Mouse (Mus musculus) lung, postnatal 0 days (tissue): ENCODE results near the gene Ggta1. TPM values are rescaled to one million over a fixed set of nuclear protein-coding genes. Genes with fewer than 3 reads are reported as not detected.

ENCODE experiments used
- ATAC-seq: fragments of 200-750 bp; cut with Nextera tagmentation; 2 replicates; pipeline ENCODE4 v1.8.0; 2017; ENCODE audit warnings: moderate library complexity
- DNase-seq: peaks from one replicate; pipeline ENCODE4 v3.0.0-alpha.2; 2016; ENCODE audit warnings: low spot score
- H3K27ac ChIP-seq: fragments of 300-500 bp; sonication (generic); 2 replicates; pipeline ENCODE4 v1.5.1; 2014; ENCODE audit warnings: antibody characterized with exemption, mild to moderate bottlenecking, low read length, mixed read lengths
- H3K27me3 ChIP-seq: fragments of 300-500 bp; sonication (generic); replicated peaks from 2 replicates; pipeline ENCODE4 v1.6.1; 2014; ENCODE audit warnings: low read length, mixed read lengths; ENCODE audit not compliant: insufficient read depth
- H3K36me3 ChIP-seq: fragments of 300-500 bp; sonication (generic); 2 replicates; pipeline ENCODE4 v1.6.1; 2014; ENCODE audit warnings: low read length, mixed read lengths; ENCODE audit not compliant: insufficient read depth
- H3K4me1 ChIP-seq: fragments of 300-500 bp; sonication (generic); 2 replicates; pipeline ENCODE4 v1.6.1; 2014; ENCODE audit warnings: antibody characterized with exemption, low read depth, low read length, mixed read lengths; ENCODE audit not compliant: insufficient read depth
- H3K4me2 ChIP-seq: fragments of 300-500 bp; sonication (generic); replicated peaks from 2 replicates; pipeline ENCODE4 v1.6.1; 2014; ENCODE audit warnings: low read depth, mild to moderate bottlenecking, low read length, moderate library complexity, mixed read lengths
- H3K4me3 ChIP-seq: fragments of 300-500 bp; sonication (generic); 2 replicates; pipeline ENCODE4 v1.5.1; 2014; ENCODE audit warnings: low read depth, low read length
- H3K9ac ChIP-seq: fragments of 300-500 bp; sonication (generic); replicated peaks from 2 replicates; pipeline ENCODE4 v1.6.1; 2014; ENCODE audit warnings: low read depth, mild to moderate bottlenecking
- H3K9me3 ChIP-seq: fragments of 300-500 bp; sonication (generic); 2 replicates; pipeline ENCODE4 v1.6.1; 2016; ENCODE audit warnings: low read length, mixed read lengths
- CTCF ChIP-seq: IDR thresholded peaks from 2 replicates; pipeline ENCODE4 v1.5.1; 2016; ENCODE audit warnings: antibody characterized with exemption, mild to moderate bottlenecking
- EP300 ChIP-seq: IDR thresholded peaks from 2 replicates; pipeline ENCODE4 v1.6.1; 2016; ENCODE audit warnings: antibody characterized with exemption, mild to moderate bottlenecking, control low read depth
- WGBS: fragments of 180-500 bp; shearing (Covaris S2); extraction: QIAGEN DNeasy Blood & Tissue Kit; methylation state at CpG from one replicate; pipeline ENCODE4 v1.1.7; 2014; 5-methylcytosine and 5-hydroxymethylcytosine counted together
- polyA plus RNA-seq: library from polyadenylated mRNA; unstranded; fragments of >200 nt; fragmentation: Nextera tagmentation; extraction: Ambion mirVana; gene quantifications from 2 replicates; pipeline ENCODE4 v1.2.1, GENCODE M21; 2015

Gene Ggta1
- polyA plus RNA-seq, 1 experiment from 2014 or later: 21.8 TPM

DNA sequence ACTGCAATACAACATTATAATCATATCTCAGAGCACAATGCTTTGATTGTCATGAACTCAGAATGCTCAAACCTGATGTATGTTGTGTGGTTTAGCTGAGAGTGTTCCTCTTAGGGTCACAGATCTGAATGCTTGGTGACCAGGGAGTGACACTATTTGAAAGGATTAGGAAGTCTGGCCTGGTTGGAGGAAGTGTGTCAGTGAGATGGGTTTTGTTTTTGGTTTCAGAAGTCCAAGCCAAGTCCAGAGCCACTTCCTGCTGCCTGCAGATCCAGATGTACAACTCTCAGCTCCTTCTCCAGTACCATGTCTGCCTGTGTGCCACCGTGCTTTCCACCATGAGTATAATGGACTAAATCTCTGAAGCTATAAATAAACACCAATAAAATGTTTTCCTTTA lies 11.9 kb upstream of the Ggta1 start:
- Histone ChIP-seq H3K4me1 (no peaks in the 10 kb centered on the region), H3K9me3 (no peaks in the 10 kb centered on the region), H3K27ac (no peak overlapping the region), H3K27me3 (no peaks in the 10 kb centered on the region), H3K36me3 (no peaks in the 10 kb centered on the region), H3K4me3 (no peak overlapping the region), H3K4me2 (no peak overlapping the region), H3K9ac (no peak overlapping the region)
- no peak for DNase-seq
- WGBS: 76% methylated on average over 1 of the region's 1 CpGs
- no peak for ATAC-seq
- TF ChIP-seq EP300: no peak
- TF ChIP-seq CTCF: no peak

DNA sequence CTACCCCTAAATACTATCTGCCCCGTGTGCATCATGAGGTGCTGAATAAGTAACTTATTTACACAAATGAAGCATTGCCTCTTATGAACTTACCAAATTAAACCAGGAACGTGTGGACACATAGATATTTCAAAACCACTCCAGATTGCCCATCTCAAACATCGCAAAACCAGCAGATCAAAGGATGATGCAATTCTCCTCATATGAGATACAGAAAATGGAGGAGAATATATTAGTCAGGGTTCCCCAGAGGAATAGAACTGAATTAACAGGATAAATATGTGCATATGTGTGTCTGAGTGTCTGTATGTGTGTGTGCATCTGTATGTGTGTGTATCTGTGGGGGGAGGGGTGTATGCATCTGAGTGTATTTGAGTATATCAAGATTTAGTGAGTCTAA lies 6.2 kb upstream of the Ggta1 start:
- Histone ChIP-seq H3K9ac (no peak overlapping the region), H3K4me3 (no peak overlapping the region), H3K27ac (no peak overlapping the region), H3K27me3 (no peaks in the 10 kb centered on the region), H3K4me2 (no peak overlapping the region), H3K4me1 (no peaks in the 10 kb centered on the region), H3K36me3 (no peaks in the 10 kb centered on the region), H3K9me3 (no peaks in the 10 kb centered on the region)
- 57% methylated on average over 3 of the region's 3 CpGs for WGBS
- ATAC-seq (no peak), DNase-seq (peak; percentile 41)
- no peak for TF ChIP-seq EP300
- no peak for TF ChIP-seq CTCF

DNA sequence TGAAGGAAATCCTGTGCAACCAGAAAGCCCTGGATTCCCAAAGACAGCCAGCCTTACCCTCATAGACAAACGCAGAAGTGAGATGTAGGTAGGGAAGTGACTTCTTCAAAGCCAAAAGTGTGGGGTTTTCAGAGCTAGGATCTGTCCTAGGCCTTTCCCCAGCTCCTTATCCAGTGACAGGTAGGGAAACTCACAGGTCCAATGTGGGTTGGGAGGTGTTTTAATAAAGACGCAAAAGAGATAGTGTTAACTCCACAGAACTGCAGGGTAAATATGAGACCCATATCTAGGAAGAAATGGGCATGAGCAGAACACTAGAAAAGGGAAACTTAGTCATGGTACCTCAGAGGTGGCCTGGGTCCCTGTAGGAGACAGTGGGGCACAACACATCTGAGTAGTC lies 5.2 kb upstream of the Ggta1 start:
- WGBS: 74% methylated on average over 2 of the region's 2 CpGs
- Histone ChIP-seq H3K27me3 (no peaks in the 10 kb centered on the region), H3K4me1 (no peaks in the 10 kb centered on the region; the same call in 1 of the 2 replicates), H3K4me3 (no peak overlapping the region), H3K9ac (no peak overlapping the region), H3K36me3 (no peaks in the 10 kb centered on the region), H3K27ac (no peak overlapping the region), H3K4me2 (no peak overlapping the region), H3K9me3 (no peaks in the 10 kb centered on the region)
- ATAC-seq: no peak
- TF ChIP-seq CTCF (no peak), EP300 (no peak)
- DNase-seq: no peak

DNA sequence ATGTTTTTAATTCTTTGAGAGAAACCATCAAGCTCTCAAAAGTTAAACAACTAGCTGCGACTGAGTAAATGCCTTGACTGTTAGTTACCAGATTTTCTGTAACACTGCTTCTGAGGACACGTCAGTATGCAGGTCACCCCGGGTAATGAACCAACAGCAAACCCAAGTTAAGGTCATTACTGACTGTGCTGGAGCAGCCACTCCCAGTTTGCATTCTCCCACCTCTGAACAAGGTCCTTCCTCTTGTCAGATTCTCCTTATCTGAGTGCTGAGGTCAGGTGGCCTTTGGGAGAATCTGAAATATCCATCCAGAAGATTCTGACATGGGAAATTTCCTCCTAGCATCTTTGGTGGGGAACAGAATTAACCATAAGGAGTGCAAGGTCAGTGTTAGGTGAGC lies 4.8 kb upstream of the Ggta1 start:
- Histone ChIP-seq H3K4me3 (no peak overlapping the region), H3K4me2 (no peak overlapping the region), H3K27me3 (no peaks in the 10 kb centered on the region), H3K4me1 (no peaks in the 10 kb centered on the region; the same call in 1 of the 2 replicates), H3K9ac (no peak overlapping the region), H3K27ac (no peak overlapping the region), H3K9me3 (no peaks in the 10 kb centered on the region), H3K36me3 (no peaks in the 10 kb centered on the region)
- WGBS: 58% methylated on average over 3 of the region's 3 CpGs
- ATAC-seq (no peak), DNase-seq (no peak)
- TF ChIP-seq EP300 (no peak), CTCF (no peak)

DNA sequence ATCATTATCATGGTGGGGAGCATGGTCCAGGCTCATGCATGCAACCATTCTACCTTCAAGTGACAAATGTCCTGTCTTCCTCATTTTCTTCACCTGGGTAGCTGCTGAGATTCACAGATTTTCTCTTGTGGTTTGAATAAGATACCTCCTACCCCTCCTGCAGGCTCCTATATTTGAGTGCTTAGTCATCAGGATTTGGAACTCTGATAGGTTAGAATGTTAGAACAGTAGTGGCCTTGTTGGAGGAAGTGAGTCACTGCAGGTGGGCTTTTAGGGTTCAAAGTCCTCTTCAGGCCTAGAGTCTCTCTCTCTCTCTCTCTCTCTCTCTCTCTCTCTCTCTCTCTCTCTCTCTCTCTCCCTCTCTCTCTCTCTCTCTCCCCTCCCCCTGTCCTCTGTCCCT lies 2.6 kb upstream of the Ggta1 start:
- no peak for ATAC-seq
- H3K4me2 ChIP-seq: no peak overlapping the region
- no peak overlapping the region for H3K9ac ChIP-seq
- no peaks in the 10 kb centered on the region for H3K9me3 ChIP-seq
- H3K36me3 ChIP-seq: no peaks in the 10 kb centered on the region
- H3K27me3 ChIP-seq: no peaks in the 10 kb centered on the region
- no peak overlapping the region for H3K4me3 ChIP-seq
- no peak overlapping the region for H3K27ac ChIP-seq
- DNase-seq: no peak
- H3K4me1 ChIP-seq: no peaks in the 10 kb centered on the region; the same call in 1 of the 2 replicates
- no peak for TF ChIP-seq CTCF
- TF ChIP-seq EP300: no peak

DNA sequence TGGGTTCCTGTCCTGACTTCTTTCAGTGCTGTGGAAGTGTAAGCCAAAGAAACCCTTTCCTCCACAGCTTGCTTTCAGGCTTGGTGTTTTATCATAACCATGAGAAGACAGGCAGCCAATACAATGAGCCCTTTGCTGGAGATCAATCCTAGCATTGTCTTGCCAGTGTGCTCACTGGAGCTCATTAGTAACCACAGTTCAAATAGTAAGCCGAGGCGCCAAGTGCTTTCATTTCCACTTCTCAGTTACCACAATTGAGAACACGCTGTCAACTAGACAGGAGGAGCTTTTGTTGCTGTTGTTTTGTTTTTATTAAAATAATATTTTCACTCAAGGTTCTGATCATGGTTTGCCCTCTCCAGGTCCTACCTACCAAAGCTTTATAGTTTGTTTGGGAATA lies 1.5 kb upstream of the Ggta1 start:
- no peaks in the 10 kb centered on the region for H3K27me3 ChIP-seq
- no peak for ATAC-seq
- DNase-seq: no peak
- H3K4me1 ChIP-seq: no peaks in the 10 kb centered on the region; the same call in 1 of the 2 replicates
- no peak overlapping the region for H3K9ac ChIP-seq
- H3K36me3 ChIP-seq: no peaks in the 10 kb centered on the region
- TF ChIP-seq CTCF (no peak), EP300 (no peak)
- H3K27ac ChIP-seq: no peak overlapping the region
- 78% methylated on average over 3 of the region's 3 CpGs for WGBS
- no peaks in the 10 kb centered on the region for H3K9me3 ChIP-seq
- H3K4me3 ChIP-seq: no peak overlapping the region
- no peak overlapping the region for H3K4me2 ChIP-seq

DNA sequence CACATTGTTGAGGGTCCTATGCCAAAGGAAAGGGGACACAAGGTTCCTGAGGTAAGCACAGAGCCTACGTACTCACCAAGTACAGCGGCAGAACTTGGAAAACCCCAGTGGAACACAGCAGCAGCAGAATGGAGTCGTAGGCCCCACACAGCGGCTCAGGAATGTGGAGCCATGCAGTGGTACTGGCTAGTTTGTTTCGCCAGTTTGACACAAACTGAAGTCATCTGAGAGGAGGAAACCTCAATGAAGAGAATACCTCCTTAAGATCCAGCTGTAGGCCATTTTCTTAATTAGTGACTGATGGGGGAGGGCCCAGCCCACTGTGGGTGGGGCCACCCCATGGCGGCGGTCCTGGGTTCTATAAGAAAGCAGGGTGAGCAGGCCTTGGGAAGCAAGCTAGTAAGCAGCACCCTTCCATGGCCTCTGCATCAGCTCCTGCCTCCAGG lies 1.1 kb upstream of the Ggta1 start:
- ATAC-seq: no peak
- WGBS: 68% methylated on average over 7 of the region's 7 CpGs
- no peaks in the 10 kb centered on the region for H3K36me3 ChIP-seq
- H3K4me3 ChIP-seq: no peak overlapping the region
- no peaks in the 10 kb centered on the region for H3K9me3 ChIP-seq
- H3K4me1 ChIP-seq: no peaks in the 10 kb centered on the region; the same call in 1 of the 2 replicates
- H3K9ac ChIP-seq: no peak overlapping the region
- H3K27ac ChIP-seq: no peak overlapping the region
- H3K4me2 ChIP-seq: 0 out of 2 replicates have a peak overlapping the region, but pooled peaks have one; percentile 20
- no peaks in the 10 kb centered on the region for H3K27me3 ChIP-seq
- no peak for DNase-seq
- TF ChIP-seq EP300 (no peak), CTCF (no peak)
